Mouse (Mus musculus): ENCODE data around the gene Sox13.

- no peak for TF ChIP-seq CTCF (IDR thresholded peaks at IDR 0.05; ENCODE audit: low read depth, low read length)
- TF ChIP-seq POLR2AphosphoS5 (IDR thresholded peaks at IDR 0.05; ENCODE audit: insufficient replicate concordance, low read depth, low read length): no peak
- TF ChIP-seq GATA1 (IDR thresholded peaks at IDR 0.05; ENCODE audit: borderline replicate concordance, low read length): no peak
Measured at GRCm38 (mm10) chr1:133355469-133355868, 68.7 kb downstream of the Sox13 start.

Data from G1E (cell line).